Mouse (Mus musculus): ENCODE data around the gene Casp7.
"Not testable (repeated sequence)": the region's sequence is repeated elsewhere in the genome, so short reads cannot be mapped to it uniquely, and the experiment has no call there.

The Casp7 gene

GRCm38 (mm10) chr19:56396669-56397621 lies at the start of gene Casp7:
TSS of gene Casp7 (plus strand) at chr19:56397129.
- peak; percentile 58 for DNase-seq (ENCODE audit: low spot score)

- no peak for DNase-seq (ENCODE audit: low spot score)
Measured at GRCm38 (mm10) chr19:56349295-56349694, 47.6 kb upstream of the Casp7 start.

GRCm38 (mm10) chr19:56353689-56354088 lies 43.2 kb upstream of the Casp7 start:
- no peak for DNase-seq (ENCODE audit: low spot score)

GRCm38 (mm10) chr19:56355201-56355600 lies 41.7 kb upstream of the Casp7 start:
- no peak for DNase-seq (ENCODE audit: low spot score)

- DNase-seq (ENCODE audit: low spot score) = peak; percentile 61
Measured at GRCm38 (mm10) chr19:56356480-56357373, 40.2 kb upstream of the Casp7 start.

GRCm38 (mm10) chr19:56357374-56357708 lies 39.6 kb upstream of the Casp7 start:
- DNase-seq (ENCODE audit: low spot score) = not testable (repeated sequence)

GRCm38 (mm10) chr19:56358890-56359289 lies 38.0 kb upstream of the Casp7 start:
- no peak for DNase-seq (ENCODE audit: low spot score)

GRCm38 (mm10) chr19:56363721-56364460 lies 33.0 kb upstream of the Casp7 start:
- no peak for DNase-seq (ENCODE audit: low spot score)

GRCm38 (mm10) chr19:56364563-56364962 lies 32.4 kb upstream of the Casp7 start:
- no peak for DNase-seq (ENCODE audit: low spot score)

- no peak for DNase-seq (ENCODE audit: low spot score)
Measured at GRCm38 (mm10) chr19:56366168-56366567, 30.8 kb upstream of the Casp7 start.

GRCm38 (mm10) chr19:56366625-56367024 lies 30.3 kb upstream of the Casp7 start:
- no peak for DNase-seq (ENCODE audit: low spot score)

GRCm38 (mm10) chr19:56367778-56368177 lies 29.2 kb upstream of the Casp7 start:
- no peak for DNase-seq (ENCODE audit: low spot score)

- no peak for DNase-seq (ENCODE audit: low spot score)
Measured at GRCm38 (mm10) chr19:56368912-56369311, 28.0 kb upstream of the Casp7 start.

- no peak for DNase-seq (ENCODE audit: low spot score)
Measured at GRCm38 (mm10) chr19:56370389-56371150, 26.4 kb upstream of the Casp7 start.

- DNase-seq (ENCODE audit: low spot score) = no peak
Measured at GRCm38 (mm10) chr19:56372226-56372625, 24.7 kb upstream of the Casp7 start.

- no peak for DNase-seq (ENCODE audit: low spot score)
Measured at GRCm38 (mm10) chr19:56373246-56373645, 23.7 kb upstream of the Casp7 start.

- no peak for DNase-seq (ENCODE audit: low spot score)
Measured at GRCm38 (mm10) chr19:56374011-56374410, 22.9 kb upstream of the Casp7 start.

GRCm38 (mm10) chr19:56378007-56378406 lies 18.9 kb upstream of the Casp7 start:
- no peak for DNase-seq (ENCODE audit: low spot score)

GRCm38 (mm10) chr19:56378554-56379172 lies 18.3 kb upstream of the Casp7 start:
- no peak for DNase-seq (ENCODE audit: low spot score)

- no peak for DNase-seq (ENCODE audit: low spot score)
Measured at GRCm38 (mm10) chr19:56380341-56380740, 16.6 kb upstream of the Casp7 start.

- no peak for DNase-seq (ENCODE audit: low spot score)
Measured at GRCm38 (mm10) chr19:56381407-56381806, 15.5 kb upstream of the Casp7 start.
